Mouse (Mus musculus): ENCODE data around the gene Tmprss9.
A peak's percentile ranks its signal among the peaks of the same experiment; 100 is the strongest.

The Tmprss9 gene

GRCm38 (mm10) chr10:80843087-80843930 is 28.3 kb upstream of the Tmprss9 start:
- DNase-seq, result no peak

- no peak for DNase-seq
These were observed 27.6 kb upstream of the Tmprss9 start, which contains the start of gene Lingo3 for GRCm38 (mm10) chr10:80843931-80844547. Gene Lingo3 (minus strand): TSS chr10:80844039.

GRCm38 (mm10) chr10:80845055-80845693 is 26.5 kb upstream of the Tmprss9 start:
- DNase-seq, result no peak

GRCm38 (mm10) chr10:80845732-80846131 is 25.9 kb upstream of the Tmprss9 start:
- DNase-seq, result no peak

GRCm38 (mm10) chr10:80848571-80848970 is 23.1 kb upstream of the Tmprss9 start:
- peak; percentile 93 for DNase-seq

GRCm38 (mm10) chr10:80854913-80855748 is 16.5 kb upstream of the Tmprss9 start, which contains the start of the genes Lsm7 and Sppl2b:
Gene Lsm7 (minus strand): TSS chr10:80855209.
Gene Sppl2b (plus strand): TSS chr10:80855275.
- DNase-seq, result peak; percentile 100

- no peak for DNase-seq
These were observed 15.9 kb upstream of the Tmprss9 start for GRCm38 (mm10) chr10:80855749-80856073.

GRCm38 (mm10) chr10:80856267-80856666 is 15.4 kb upstream of the Tmprss9 start:
- peak; percentile 95 for DNase-seq

GRCm38 (mm10) chr10:80856908-80857307 is 14.7 kb upstream of the Tmprss9 start:
- DNase-seq, result no peak

GRCm38 (mm10) chr10:80857386-80857785 is 14.3 kb upstream of the Tmprss9 start:
- DNase-seq, result no peak

GRCm38 (mm10) chr10:80857848-80858247 is 13.8 kb upstream of the Tmprss9 start:
- DNase-seq, result no peak

GRCm38 (mm10) chr10:80858350-80858935 is 13.2 kb upstream of the Tmprss9 start:
- DNase-seq, result no peak

GRCm38 (mm10) chr10:80862305-80862704 is 9.3 kb upstream of the Tmprss9 start:
- DNase-seq, result no peak

GRCm38 (mm10) chr10:80864446-80864845 is 7.2 kb upstream of the Tmprss9 start:
- DNase-seq, result peak; percentile 95

- no peak for DNase-seq
These were observed 655 bp upstream of the Tmprss9 start for GRCm38 (mm10) chr10:80870993-80871392.

- no peak for DNase-seq
These were observed 2.4 kb downstream of the Tmprss9 start for GRCm38 (mm10) chr10:80874035-80874434.

- no peak for DNase-seq
These were observed 4.4 kb downstream of the Tmprss9 start for GRCm38 (mm10) chr10:80876028-80876427.

GRCm38 (mm10) chr10:80876594-80876993 is 4.9 kb downstream of the Tmprss9 start:
- no peak for DNase-seq

- DNase-seq, result peak; percentile 92
These were observed 8.5 kb downstream of the Tmprss9 start for GRCm38 (mm10) chr10:80880131-80880641.

- no peak for DNase-seq
These were observed 9.3 kb downstream of the Tmprss9 start for GRCm38 (mm10) chr10:80880901-80881300.

GRCm38 (mm10) chr10:80881301-80881700 is 9.7 kb downstream of the Tmprss9 start:
- peak; percentile 94 for DNase-seq

GRCm38 (mm10) chr10:80887181-80887580 is 15.5 kb downstream of the Tmprss9 start:
- DNase-seq, result peak; percentile 98

Measured in heart, adult 11 months (tissue).